Mouse (Mus musculus) bone marrow, adult 2 months (tissue): ENCODE measurements at regions not wholly inside any gene's neighbourhood (a gene's known extent, or its start where the extent isn't known, plus 50 kb on each side); places are given as distances from the start of the nearest gene placed in this dataset.

Experiments
- H3K27ac ChIP-seq: fragments of 200-500 bp; 2 replicates; pipeline ENCODE4 v1.5.1; 2012; ENCODE audit warnings: low read depth, mild to moderate bottlenecking, control low read depth, inconsistent platforms, low read length; ENCODE audit not compliant: control insufficient read depth, poor library complexity, insufficient read depth
- H3K4me1 ChIP-seq: fragments of 200-500 bp; 2 replicates; pipeline ENCODE4 v1.6.1; 2011; ENCODE audit warnings: low read length; ENCODE audit not compliant: control insufficient read depth, insufficient read depth
- H3K4me3 ChIP-seq: fragments of 200-500 bp; replicated peaks from 2 replicates; pipeline ENCODE3; 2011; ENCODE audit warnings: mild to moderate bottlenecking, low read depth, low read length, control low read depth; ENCODE audit not compliant: control insufficient read depth
- CTCF ChIP-seq: fragments of 200-500 bp; IDR thresholded peaks from 2 replicates; pipeline ENCODE4 v1.5.1; 2011; ENCODE audit warnings: low read length, control low read depth; ENCODE audit not compliant: control insufficient read depth, insufficient read depth
- POLR2A ChIP-seq: fragments of 200-500 bp; IDR thresholded peaks from 2 replicates; pipeline ENCODE4 v1.6.1; 2011; ENCODE audit warnings: low read depth, mild to moderate bottlenecking, control low read depth, low read length, borderline replicate concordance; ENCODE audit not compliant: control insufficient read depth
- WGBS: fragments of 180-500 bp; shearing (Covaris S2); methylation state at CpG from one replicate; pipeline ENCODE4 v1.1.7; 2018; 5-methylcytosine and 5-hydroxymethylcytosine counted together

GRCm38 (mm10) chr10:60891476-60892170 is 60.2 kb upstream of the Unc5b start:
- Histone ChIP-seq H3K27ac (no peak overlapping the region), H3K4me1 (no peaks in the 10 kb centered on the region), H3K4me3 (no peak overlapping the region)
- WGBS, result 84% methylated on average over 13 of the region's 13 CpGs
- TF ChIP-seq CTCF (no peak), POLR2A (no peak)

- 84% methylated on average over 13 of the region's 13 CpGs for WGBS
- TF ChIP-seq POLR2A (no peak), CTCF (no peak)
- Histone ChIP-seq H3K27ac (no peak overlapping the region), H3K4me1 (no peaks in the 10 kb centered on the region), H3K4me3 (no peak overlapping the region)
Observed at GRCm38 (mm10) chr10:60889792-60890191, 58.4 kb upstream of the Unc5b start.

DNA sequence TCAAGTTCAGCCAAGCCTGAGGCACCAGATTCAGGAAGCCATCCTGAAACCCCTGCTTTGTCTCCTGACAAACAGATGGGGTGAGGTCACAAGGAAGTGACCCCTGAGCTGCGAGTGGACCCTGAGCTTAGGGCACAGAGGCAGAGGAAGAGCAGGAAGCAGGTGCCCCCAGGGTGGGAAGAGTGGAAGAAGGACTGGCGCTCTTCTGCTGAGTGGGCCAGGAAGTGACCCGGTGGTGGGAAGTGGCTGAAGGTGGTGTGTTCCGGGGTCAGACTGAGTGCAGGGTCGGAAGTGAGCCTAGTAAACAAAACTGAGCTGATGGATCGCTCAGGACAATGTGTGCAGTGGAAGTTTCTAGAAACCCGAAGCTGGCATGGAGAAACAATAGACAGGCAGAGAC is 57.2 kb upstream of the Unc5b start:
- TF ChIP-seq CTCF (no peak), POLR2A (no peak)
- Histone ChIP-seq H3K4me3 (no peak overlapping the region), H3K27ac (no peak overlapping the region), H3K4me1 (no peaks in the 10 kb centered on the region)
- 17% methylated on average over 7 of the region's 7 CpGs for WGBS

GRCm38 (mm10) chr10:60885348-60886275 is 54.2 kb upstream of the Unc5b start:
- WGBS, result 49% methylated on average over 25 of the region's 25 CpGs
- no peak overlapping the region for H3K4me3 ChIP-seq
- TF ChIP-seq POLR2A (no peak), CTCF (no peak)
- no peaks in the 10 kb centered on the region for H3K4me1 ChIP-seq
- H3K27ac ChIP-seq, result no peak overlapping the region

- H3K4me1 ChIP-seq, result no peaks in the 10 kb centered on the region
Observed at GRCm38 (mm10) chr10:60884806-60885205, 53.4 kb upstream of the Unc5b start.

More at GRCm38 (mm10) chr10:60884806-60885205, 53.4 kb upstream of the Unc5b start:
- WGBS, result 78% methylated on average over 5 of the region's 5 CpGs
- no peak for TF ChIP-seq POLR2A
- no peak for TF ChIP-seq CTCF
- Histone ChIP-seq H3K4me3 (no peak overlapping the region), H3K27ac (no peak overlapping the region)
